Comparison of ENCODE assay signal across 10 mouse cellular contexts in genomic region chr4:149734246-149734645, GRCm38 (mm10). TPM values are rescaled to one million over a fixed set of nuclear protein-coding genes. Genes with fewer than 3 reads are reported as not detected.
DNase-seq lines count a peak whose midpoint lies in the region; ATAC-seq and TF ChIP-seq lines count a peak whose summit lies in the region.
"Had no signal": no experiment of that assay in that cellular context is flagged by ENCODE, and none has a peak within 500 bp of the region (broad histone marks: within the 10 kb centered on the region; RNA-seq: fewer than 3 reads in every experiment).

No protein-coding gene starts in this region.

- peak; percentile 35 for DNase-seq in cerebellum, adult 8-10 months
- DNase-seq in kidney, postnatal 0 days (ENCODE audit: low spot score), result no peak
- DNase-seq in kidney, postnatal 36 days, result no peak
- no peak for DNase-seq in hindbrain, embryonic 14.5 days (ENCODE audit: low spot score)
- DNase-seq in retina, postnatal 1 day, result no peak
- no peak for DNase-seq in embryo, embryonic 10.5 days (ENCODE audit: low spot score)

- H3K4me1 ChIP-seq in kidney, postnatal 0 days (replicated peaks; ENCODE audit: insufficient read depth, low read length), result peaks cover 29% of the 10 kb centered on the region
- peaks cover 54% of the 10 kb centered on the region for H3K4me1 ChIP-seq in hindbrain, embryonic 14.5 days (replicated peaks; ENCODE audit: control insufficient read depth, insufficient read depth, low read length)
- peaks cover 49% of the 10 kb centered on the region for H3K4me1 ChIP-seq in neural tube, embryonic 14.5 days (ENCODE audit: control insufficient read depth, insufficient read depth, low read length)

- no peak overlapping the region for H3K27ac ChIP-seq in kidney, postnatal 0 days
- H3K27ac ChIP-seq in hindbrain, embryonic 14.5 days, result peak overlapping the region; percentile 72
- peak overlapping the region; percentile 81 for H3K27ac ChIP-seq in neural tube, embryonic 14.5 days (ENCODE audit: low read depth, low read length)
- H3K27ac ChIP-seq: liver, embryonic 15.5 days had no signal

- H3K9me3 ChIP-seq in kidney, postnatal 0 days (replicated peaks; ENCODE audit: low read length), result no peaks in the 10 kb centered on the region
- H3K9me3 ChIP-seq in hindbrain, embryonic 14.5 days (ENCODE audit: control insufficient read depth, low read length), result no peaks in the 10 kb centered on the region
- H3K9me3 ChIP-seq in neural tube, embryonic 14.5 days (ENCODE audit: control insufficient read depth, low read length), result no peaks in the 10 kb centered on the region
- H3K9me3 ChIP-seq: liver, embryonic 15.5 days; megakaryocyte, embryonic 14.5 days had no signal

- no peak for TF ChIP-seq CTCF in kidney, postnatal 0 days (IDR thresholded peaks at IDR 0.05; ENCODE audit: low read depth)

- H3K9ac ChIP-seq in kidney, postnatal 0 days (ENCODE audit: low read depth, low read length), result 0 out of 2 replicates have a peak overlapping the region, but pooled peaks have one; percentile 23
- H3K9ac ChIP-seq in hindbrain, embryonic 14.5 days, result peak overlapping the region; percentile 46
- 0 out of 2 replicates have a peak overlapping the region, but pooled peaks have one; percentile 28 for H3K9ac ChIP-seq in neural tube, embryonic 14.5 days (replicated peaks; ENCODE audit: low read depth, low read length)
- H3K9ac ChIP-seq: liver, embryonic 15.5 days had no signal

- peaks cover 7% of the 10 kb centered on the region for H3K36me3 ChIP-seq in kidney, postnatal 0 days (ENCODE audit: insufficient read depth, low read length)
- peaks cover 27% of the 10 kb centered on the region for H3K36me3 ChIP-seq in hindbrain, embryonic 14.5 days (replicated peaks; ENCODE audit: control insufficient read depth, insufficient read depth)
- H3K36me3 ChIP-seq in neural tube, embryonic 14.5 days (ENCODE audit: control insufficient read depth, insufficient read depth, low read length), result peaks cover 9% of the 10 kb centered on the region; the same call in 1 of the 2 replicates

- no peak overlapping the region for H3K4me3 ChIP-seq in kidney, postnatal 0 days (replicated peaks; ENCODE audit: low read depth, low read length)
- no peak overlapping the region for H3K4me3 ChIP-seq in hindbrain, embryonic 14.5 days (replicated peaks; ENCODE audit: low read length)
- H3K4me3 ChIP-seq in neural tube, embryonic 14.5 days (ENCODE audit: low read depth, low read length), result no peak overlapping the region
- H3K4me3 ChIP-seq: liver, embryonic 15.5 days; megakaryocyte, embryonic 14.5 days had no signal

- ATAC-seq in cerebellum, adult (ENCODE audit: insufficient number of reproducible peaks, low FRiP score, low TSS enrichment), result no peak
- no peak for ATAC-seq in kidney, postnatal 0 days (replicated peaks; ENCODE audit: low FRiP score, low read depth)
- no peak for ATAC-seq in hindbrain, embryonic 14.5 days (ENCODE audit: low FRiP score)
- ATAC-seq in neural tube, embryonic 14.5 days (ENCODE audit: low read depth), result no peak

- WGBS in kidney, postnatal 0 days, result 80% methylated on average over 6 of the region's 6 CpGs
- 91% methylated on average over 6 of the region's 6 CpGs for WGBS in hindbrain, embryonic 14.5 days
- 90% methylated on average over 6 of the region's 6 CpGs for WGBS in neural tube, embryonic 14.5 days

- H3K27me3 ChIP-seq in kidney, postnatal 0 days (ENCODE audit: insufficient read depth, low read length), result no peaks in the 10 kb centered on the region
- H3K27me3 ChIP-seq in hindbrain, embryonic 14.5 days (ENCODE audit: control insufficient read depth, insufficient read depth, low read length), result no peaks in the 10 kb centered on the region
- no peaks in the 10 kb centered on the region for H3K27me3 ChIP-seq in neural tube, embryonic 14.5 days (ENCODE audit: control insufficient read depth, insufficient read depth, low read length)
- H3K27me3 ChIP-seq: liver, embryonic 15.5 days; megakaryocyte, embryonic 14.5 days had no signal

- H3K4me2 ChIP-seq in kidney, postnatal 0 days (ENCODE audit: low read length), result no peak overlapping the region
- peak overlapping the region; percentile 37; the same call in 1 of the 2 replicates for H3K4me2 ChIP-seq in hindbrain, embryonic 14.5 days (replicated peaks)
- H3K4me2 ChIP-seq in neural tube, embryonic 14.5 days (ENCODE audit: low read depth, low read length), result peak overlapping the region; percentile 16; the same call in 1 of the 2 replicates
- H3K4me2 ChIP-seq: liver, embryonic 15.5 days had no signal

RNA-seq across cellular contexts. Expression of gene Tmem201, which starts 3.6 kb away (rescaled TPM):
- 22.3 and 23.5 TPM in 2 replicates for polyA plus RNA-seq in kidney, postnatal 0 days (2015; fragmentation: Nextera tagmentation; extraction: Ambion mirVana)
- 29.9 and 31.9 TPM in 2 replicates for polyA plus RNA-seq in hindbrain, embryonic 14.5 days (2014; fragmentation: Nextera tagmentation; extraction: Ambion mirVana)
- polyA plus RNA-seq in neural tube, embryonic 14.5 days (2014; fragmentation: Nextera tagmentation; extraction: Ambion mirVana), result 32.2 and 35.1 TPM in 2 replicates

RNA-seq across cellular contexts. Expression of gene Pik3cd, which starts 31.9 kb away (rescaled TPM):
- 3.6 and 3.8 TPM in 2 replicates for polyA plus RNA-seq in kidney, postnatal 0 days (2015; fragmentation: Nextera tagmentation; extraction: Ambion mirVana)
- 15.3 and 16.5 TPM in 2 replicates for polyA plus RNA-seq in hindbrain, embryonic 14.5 days (2014; fragmentation: Nextera tagmentation; extraction: Ambion mirVana)
- polyA plus RNA-seq in neural tube, embryonic 14.5 days (2014; fragmentation: Nextera tagmentation; extraction: Ambion mirVana), result 16.5 and 19.7 TPM in 2 replicates

RNA-seq across cellular contexts. Expression of gene Slc25a33, which starts 39.8 kb away (rescaled TPM):
- polyA plus RNA-seq in kidney, postnatal 0 days (2015; fragmentation: Nextera tagmentation; extraction: Ambion mirVana), result 15.1 and 15.2 TPM in 2 replicates
- polyA plus RNA-seq in hindbrain, embryonic 14.5 days (2014; fragmentation: Nextera tagmentation; extraction: Ambion mirVana), result 38.2 and 40.2 TPM in 2 replicates
- 40.3 and 48.4 TPM in 2 replicates for polyA plus RNA-seq in neural tube, embryonic 14.5 days (2014; fragmentation: Nextera tagmentation; extraction: Ambion mirVana)
